Mouse (Mus musculus): Measurements from ENCODE around the gene Ppm1d.

Ppm1d gene

DNA sequence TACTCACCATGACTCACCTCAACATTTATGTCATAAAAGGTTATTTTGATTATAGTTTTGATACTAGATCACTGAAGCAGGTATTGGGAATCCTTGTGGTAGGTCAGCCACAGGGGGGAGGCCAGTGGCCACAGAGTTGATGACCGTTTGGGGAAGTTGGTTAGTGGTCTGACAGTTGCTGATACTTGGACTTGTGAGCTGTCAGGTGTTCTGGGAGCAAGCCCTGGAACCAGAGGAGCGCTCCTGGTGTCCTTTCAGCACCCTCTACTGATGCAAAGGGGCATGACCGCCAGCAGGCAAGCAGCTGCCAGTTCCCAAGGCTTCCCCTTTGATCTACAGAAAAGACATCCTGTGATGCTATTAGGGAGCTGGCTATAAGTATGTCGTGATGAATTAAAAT is 23.7 kb downstream of the Ppm1d start:
- no peak for DNase-seq

GRCm38 (mm10) chr11:85339173-85339831 is 28.3 kb downstream of the Ppm1d start:
- no peak for DNase-seq

DNA sequence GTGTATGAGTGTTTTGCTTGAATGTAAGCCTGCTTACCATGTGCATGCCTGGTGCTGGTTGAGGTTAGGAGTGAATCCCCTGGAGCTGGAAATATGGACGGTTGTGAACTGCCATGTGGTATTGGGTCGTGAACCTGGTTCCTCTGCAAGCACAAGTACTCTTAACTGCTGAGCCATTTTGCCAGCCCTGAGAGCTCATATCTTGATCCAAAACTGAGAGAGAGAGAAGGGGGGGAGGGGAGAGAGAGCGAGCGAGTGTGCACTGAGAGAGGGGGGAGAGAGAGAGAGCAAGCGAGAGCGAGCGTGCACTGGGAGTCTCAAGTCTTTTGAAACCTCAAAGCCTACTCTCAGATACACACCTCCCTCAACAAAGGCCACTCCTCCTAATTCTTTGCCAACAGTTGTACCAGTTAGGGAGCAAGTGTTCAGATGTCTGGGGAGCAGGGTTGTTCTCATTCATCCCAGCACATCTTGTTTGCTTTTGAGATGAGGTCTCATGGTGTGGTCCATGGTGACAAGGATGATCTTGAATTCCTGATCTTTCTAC is 29.1 kb downstream of the Ppm1d start:
- no peak for DNase-seq

- DNase-seq, result peak; percentile 99
Observed at GRCm38 (mm10) chr11:85352539-85353380, 41.7 kb downstream of the Ppm1d start, which contains the start of gene Bcas3. Gene Bcas3 (plus strand): TSS chr11:85353167.

GRCm38 (mm10) chr11:85353819-85354218 is 42.8 kb downstream of the Ppm1d start:
- DNase-seq, result no peak

- no peak for DNase-seq
Observed at GRCm38 (mm10) chr11:85359641-85360040, 48.6 kb downstream of the Ppm1d start.

GRCm38 (mm10) chr11:85361621-85362020 is 50.6 kb downstream of the Ppm1d start:
- no peak for DNase-seq

DNA sequence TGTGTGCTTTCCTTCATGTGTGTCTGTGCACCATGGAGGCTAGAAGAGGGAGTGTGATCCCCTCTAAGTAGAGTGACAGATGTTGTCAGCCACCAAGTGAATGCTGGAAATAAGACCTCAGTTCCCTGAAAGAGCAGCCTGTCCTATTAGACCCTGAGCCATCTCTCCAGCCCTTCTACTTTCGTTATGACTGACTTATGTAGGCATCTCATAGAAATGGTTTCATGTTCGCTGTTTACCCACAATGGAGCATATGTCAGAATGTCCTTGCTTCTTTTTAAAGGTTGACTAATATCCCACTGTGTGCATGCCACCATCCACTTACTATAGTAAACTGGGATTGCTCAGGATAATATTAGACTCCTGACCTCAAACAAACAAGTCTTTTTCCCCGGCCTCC is 55.1 kb downstream of the Ppm1d start:
- DNase-seq, result no peak

GRCm38 (mm10) chr11:85367823-85368222 is 56.8 kb downstream of the Ppm1d start:
- no peak for DNase-seq

GRCm38 (mm10) chr11:85379091-85379490 is 68.0 kb downstream of the Ppm1d start:
- no peak for DNase-seq

DNA sequence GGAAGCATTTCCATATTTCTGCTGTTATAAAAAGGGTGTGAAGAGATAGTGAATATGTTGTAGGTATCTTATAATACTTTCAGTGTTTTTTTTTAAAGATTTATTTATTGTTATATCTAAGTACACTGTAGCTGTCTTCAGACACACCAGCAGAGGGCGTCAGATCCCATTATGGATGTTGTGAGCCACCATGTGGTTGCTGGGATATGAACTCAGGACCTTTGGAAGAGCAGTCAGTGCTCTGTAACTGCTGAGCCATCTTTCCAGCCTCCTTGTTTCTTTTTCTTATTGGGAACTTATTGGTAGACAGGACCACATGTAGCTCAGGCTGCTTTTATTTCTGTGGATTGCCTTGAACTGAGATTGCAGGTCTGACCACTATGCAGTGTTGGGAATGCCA is 69.0 kb downstream of the Ppm1d start:
- no peak for DNase-seq

GRCm38 (mm10) chr11:85382055-85382454 is 71.0 kb downstream of the Ppm1d start:
- peak; percentile 56 for DNase-seq

DNA sequence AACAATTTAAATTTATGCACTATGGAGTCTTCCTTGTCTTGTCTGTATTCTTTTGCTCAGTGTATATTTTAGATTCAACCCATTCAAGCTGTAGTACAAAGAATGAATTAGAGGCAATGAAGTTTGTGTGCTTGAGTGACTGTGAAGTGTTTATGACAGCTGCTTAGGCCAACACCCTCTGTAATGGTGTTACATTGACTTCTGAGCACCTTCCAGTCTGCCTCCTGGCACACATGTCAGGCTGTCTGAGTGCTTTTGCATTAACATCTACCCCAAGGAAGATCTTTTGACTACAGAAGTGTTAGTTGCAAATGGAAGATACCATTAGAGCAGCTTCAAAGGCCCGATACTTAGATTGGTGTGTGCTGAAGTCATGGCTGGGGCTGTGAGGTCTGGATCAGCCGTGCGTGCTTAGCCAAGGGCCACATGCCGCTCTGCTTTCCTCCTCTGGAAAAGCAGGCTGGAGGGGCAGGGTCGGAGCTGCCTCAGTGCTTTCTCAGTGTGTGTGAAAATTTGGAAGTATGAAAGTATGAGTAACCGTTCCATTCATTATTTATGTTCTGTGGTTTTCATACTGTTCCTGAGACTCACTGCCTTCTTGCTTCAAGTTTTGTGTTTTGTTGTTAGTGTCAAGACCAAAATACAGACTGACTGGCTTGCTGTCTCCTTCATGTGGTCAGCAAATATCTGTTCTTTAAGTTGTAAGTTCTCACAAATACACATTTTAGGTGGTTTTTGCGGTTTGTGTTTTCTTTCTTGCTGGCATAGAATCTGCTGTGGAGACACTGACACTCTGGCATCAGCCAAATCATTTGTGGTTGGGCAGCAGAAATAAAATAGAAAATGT is 73.2 kb downstream of the Ppm1d start:
- DNase-seq, result no peak

DNA sequence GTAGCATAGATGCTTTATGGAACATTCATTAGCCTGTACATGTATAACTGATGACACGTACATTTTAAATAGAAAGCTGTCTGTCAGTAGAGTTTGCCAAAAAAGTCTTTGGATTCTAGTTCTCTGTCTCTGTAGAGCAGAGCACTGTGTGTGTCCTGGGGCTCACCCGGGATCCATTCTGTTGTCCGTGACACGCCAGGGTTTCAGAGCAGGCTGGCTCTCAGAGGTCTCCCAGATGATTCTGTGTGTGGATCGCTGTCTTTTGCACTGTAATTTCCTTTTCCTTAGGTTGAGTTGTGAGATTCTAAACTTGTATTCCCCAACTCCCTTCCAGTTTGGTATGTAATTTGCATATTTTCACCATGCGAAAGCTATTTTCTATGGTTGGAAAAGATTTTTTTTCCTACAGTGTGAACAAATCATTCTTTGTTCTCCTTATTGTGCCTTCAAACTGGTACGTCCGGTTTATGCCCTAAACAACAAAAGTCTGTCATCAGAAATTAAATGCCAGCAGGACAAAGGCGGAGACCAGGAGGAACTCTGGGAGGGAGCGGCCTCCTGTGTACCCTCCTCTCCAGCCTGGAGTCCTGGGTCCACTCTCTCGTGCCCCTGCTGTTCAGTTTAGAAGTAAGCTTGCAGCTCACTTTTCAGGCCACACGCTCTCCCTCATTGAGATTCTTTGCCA is 81.3 kb downstream of the Ppm1d start:
- DNase-seq, result no peak

DNA sequence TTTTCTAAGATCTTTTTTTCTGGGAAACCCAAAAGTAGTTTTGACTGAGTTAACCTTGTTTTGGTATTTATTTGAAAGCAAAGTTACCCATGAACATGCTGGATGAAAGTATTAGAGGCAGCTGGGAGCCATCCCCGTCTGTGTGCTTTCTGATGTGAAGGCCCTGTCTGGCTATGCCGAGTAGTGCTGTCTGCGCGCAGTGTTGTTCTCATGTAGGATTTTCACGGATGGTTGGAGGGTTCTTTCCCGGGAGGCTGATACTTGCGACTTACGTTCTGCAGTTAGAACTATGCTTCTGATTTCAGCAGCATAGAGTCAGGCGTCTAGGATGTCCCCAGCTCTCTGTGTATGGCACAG is 81.8 kb downstream of the Ppm1d start:
- DNase-seq, result no peak

DNA sequence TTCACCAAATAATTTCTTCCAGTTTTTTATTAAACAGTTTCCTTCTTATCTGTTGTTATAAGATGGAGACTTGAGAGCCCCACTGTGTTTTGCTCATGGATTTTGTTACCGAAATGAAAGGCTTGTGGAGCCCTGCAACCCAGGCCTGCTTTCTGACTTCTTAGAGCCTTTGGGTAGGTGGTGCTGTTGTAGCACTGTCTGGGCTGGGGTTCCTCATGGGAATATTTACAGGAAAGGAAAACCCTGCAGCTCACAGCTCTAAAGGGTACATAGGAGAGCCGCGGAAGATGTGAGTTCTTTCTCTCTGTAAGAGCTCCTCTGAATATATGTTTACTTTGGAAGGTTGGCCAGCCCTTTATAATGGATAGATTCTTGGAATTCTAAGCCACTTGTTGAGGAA is 82.9 kb downstream of the Ppm1d start:
- no peak for DNase-seq

DNA sequence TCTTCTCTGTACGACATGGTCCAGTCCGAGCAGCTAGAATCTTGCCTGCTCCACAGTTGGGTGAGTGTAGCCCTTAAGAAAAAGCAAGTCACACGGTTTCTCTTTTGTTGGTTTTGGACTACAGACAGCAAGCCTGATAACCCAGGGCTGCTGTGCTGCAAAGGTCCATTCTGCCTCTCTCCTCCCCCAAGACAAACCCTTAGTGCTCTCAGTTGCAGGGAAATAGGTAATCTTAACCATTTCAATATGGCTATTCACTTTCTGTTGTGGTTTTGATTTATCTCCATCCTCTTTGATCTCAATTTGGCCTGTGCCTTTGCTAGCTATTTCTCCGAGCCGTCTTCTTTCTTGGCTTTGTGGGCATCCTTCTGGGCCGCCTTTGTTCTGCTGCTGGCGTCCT is 84.3 kb downstream of the Ppm1d start:
- no peak for DNase-seq

Data from layer of hippocampus, adult 9-11 months (tissue).